Mouse (Mus musculus) lung, postnatal 0 days (tissue): ENCODE results near the gene Ptprn2. TPM values are rescaled to one million over a fixed set of nuclear protein-coding genes. Genes with fewer than 3 reads are reported as not detected.

Source experiments
- ATAC-seq: fragments of 200-750 bp; cut with Nextera tagmentation; 2 replicates; pipeline ENCODE4 v1.8.0; 2017; ENCODE audit warnings: moderate library complexity
- DNase-seq: peaks from one replicate; pipeline ENCODE4 v3.0.0-alpha.2; 2016; ENCODE audit warnings: low spot score
- H3K27ac ChIP-seq: fragments of 300-500 bp; sonication (generic); 2 replicates; pipeline ENCODE4 v1.5.1; 2014; ENCODE audit warnings: antibody characterized with exemption, mild to moderate bottlenecking, low read length, mixed read lengths
- H3K27me3 ChIP-seq: fragments of 300-500 bp; sonication (generic); replicated peaks from 2 replicates; pipeline ENCODE4 v1.6.1; 2014; ENCODE audit warnings: low read length, mixed read lengths; ENCODE audit not compliant: insufficient read depth
- H3K36me3 ChIP-seq: fragments of 300-500 bp; sonication (generic); 2 replicates; pipeline ENCODE4 v1.6.1; 2014; ENCODE audit warnings: low read length, mixed read lengths; ENCODE audit not compliant: insufficient read depth
- H3K4me1 ChIP-seq: fragments of 300-500 bp; sonication (generic); 2 replicates; pipeline ENCODE4 v1.6.1; 2014; ENCODE audit warnings: antibody characterized with exemption, low read depth, low read length, mixed read lengths; ENCODE audit not compliant: insufficient read depth
- H3K4me2 ChIP-seq: fragments of 300-500 bp; sonication (generic); replicated peaks from 2 replicates; pipeline ENCODE4 v1.6.1; 2014; ENCODE audit warnings: low read depth, mild to moderate bottlenecking, low read length, moderate library complexity, mixed read lengths
- H3K4me3 ChIP-seq: fragments of 300-500 bp; sonication (generic); 2 replicates; pipeline ENCODE4 v1.5.1; 2014; ENCODE audit warnings: low read depth, low read length
- H3K9ac ChIP-seq: fragments of 300-500 bp; sonication (generic); replicated peaks from 2 replicates; pipeline ENCODE4 v1.6.1; 2014; ENCODE audit warnings: low read depth, mild to moderate bottlenecking
- H3K9me3 ChIP-seq: fragments of 300-500 bp; sonication (generic); 2 replicates; pipeline ENCODE4 v1.6.1; 2016; ENCODE audit warnings: low read length, mixed read lengths
- CTCF ChIP-seq: IDR thresholded peaks from 2 replicates; pipeline ENCODE4 v1.5.1; 2016; ENCODE audit warnings: antibody characterized with exemption, mild to moderate bottlenecking
- EP300 ChIP-seq: IDR thresholded peaks from 2 replicates; pipeline ENCODE4 v1.6.1; 2016; ENCODE audit warnings: antibody characterized with exemption, mild to moderate bottlenecking, control low read depth
- WGBS: fragments of 180-500 bp; shearing (Covaris S2); extraction: QIAGEN DNeasy Blood & Tissue Kit; methylation state at CpG from one replicate; pipeline ENCODE4 v1.1.7; 2014; 5-methylcytosine and 5-hydroxymethylcytosine counted together
- polyA plus RNA-seq: library from polyadenylated mRNA; unstranded; fragments of >200 nt; fragmentation: Nextera tagmentation; extraction: Ambion mirVana; gene quantifications from 2 replicates; pipeline ENCODE4 v1.2.1, GENCODE M21; 2015

Ptprn2 gene
- polyA plus RNA-seq, 1 experiment from 2014 or later = 0.24 TPM

DNA sequence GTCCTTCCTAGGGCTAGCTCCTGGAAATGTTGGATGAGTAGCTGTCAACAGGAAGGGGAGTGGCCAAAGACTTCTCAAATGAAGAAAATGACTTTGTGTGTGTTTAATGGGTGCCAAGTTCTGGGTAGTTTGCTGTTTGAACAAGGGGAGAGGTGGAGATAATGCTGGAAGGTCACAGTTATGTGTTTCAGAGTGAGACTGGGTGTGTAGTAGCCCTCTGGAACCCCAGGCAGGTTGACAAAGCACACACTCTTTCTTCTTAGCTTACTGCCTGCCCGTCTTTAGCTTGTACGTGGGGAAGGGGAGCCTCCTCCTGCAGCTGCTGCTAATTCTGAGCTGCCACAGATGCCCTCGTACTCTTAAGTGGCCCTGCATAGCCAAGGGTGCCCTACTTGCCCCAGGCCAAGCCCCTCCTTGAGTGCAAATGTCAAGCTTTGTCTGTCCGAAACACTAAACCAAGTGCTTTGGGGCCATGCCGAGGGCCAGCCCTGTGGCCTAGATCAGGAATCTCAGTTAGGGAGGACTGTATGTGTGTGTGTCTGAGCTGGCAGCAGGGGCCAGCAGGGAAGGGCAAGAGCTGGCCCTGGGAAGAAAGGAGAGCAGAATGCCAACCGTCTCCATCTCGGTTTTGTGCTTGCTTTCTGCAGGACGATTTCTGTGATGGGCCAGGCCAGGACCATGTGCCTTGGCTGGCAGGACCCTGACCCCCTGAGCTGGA is 95.5 kb downstream of the Ptprn2 start:
- DNase-seq (peak; percentile 17), ATAC-seq (peak; percentile 28)
- no peak for TF ChIP-seq EP300
- no peak for TF ChIP-seq CTCF
- H3K27ac ChIP-seq = no peak overlapping the region
- H3K4me2 ChIP-seq = no peak overlapping the region
- no peaks in the 10 kb centered on the region for H3K36me3 ChIP-seq
- no peak overlapping the region for H3K4me3 ChIP-seq
- H3K9ac ChIP-seq = no peak overlapping the region
- 55% methylated on average over 8 of the region's 8 CpGs for WGBS
- no peaks in the 10 kb centered on the region for H3K27me3 ChIP-seq
- H3K9me3 ChIP-seq = no peaks in the 10 kb centered on the region
- H3K4me1 ChIP-seq = no peaks in the 10 kb centered on the region

DNA sequence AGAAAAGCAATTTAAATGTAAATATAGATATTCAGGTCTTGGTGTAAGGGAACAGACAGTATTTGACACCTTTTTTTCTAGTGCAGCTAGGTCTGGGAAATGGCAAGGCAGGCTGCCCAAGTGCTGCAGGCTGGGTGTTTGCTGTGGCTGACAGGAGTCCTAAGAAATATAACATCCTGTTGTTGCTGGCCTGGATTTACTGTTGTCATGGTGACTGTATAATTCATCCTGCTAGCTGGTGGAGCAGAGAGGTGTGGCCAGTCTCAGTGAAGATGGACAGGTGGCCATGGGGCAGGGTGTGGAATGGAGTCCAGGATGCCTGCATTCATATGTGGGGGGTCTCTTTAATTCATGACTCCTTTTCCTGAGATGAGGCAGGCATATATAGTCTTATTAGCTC is 96.3 kb downstream of the Ptprn2 start:
- TF ChIP-seq CTCF = no peak
- no peak for TF ChIP-seq EP300
- H3K36me3 ChIP-seq = no peaks in the 10 kb centered on the region
- H3K27ac ChIP-seq = no peak overlapping the region
- H3K27me3 ChIP-seq = no peaks in the 10 kb centered on the region
- H3K4me3 ChIP-seq = no peak overlapping the region
- H3K9me3 ChIP-seq = no peaks in the 10 kb centered on the region
- H3K9ac ChIP-seq = no peak overlapping the region
- H3K4me2 ChIP-seq = no peak overlapping the region
- no peak for ATAC-seq
- peak; percentile 27 for DNase-seq
- no peaks in the 10 kb centered on the region for H3K4me1 ChIP-seq

DNA sequence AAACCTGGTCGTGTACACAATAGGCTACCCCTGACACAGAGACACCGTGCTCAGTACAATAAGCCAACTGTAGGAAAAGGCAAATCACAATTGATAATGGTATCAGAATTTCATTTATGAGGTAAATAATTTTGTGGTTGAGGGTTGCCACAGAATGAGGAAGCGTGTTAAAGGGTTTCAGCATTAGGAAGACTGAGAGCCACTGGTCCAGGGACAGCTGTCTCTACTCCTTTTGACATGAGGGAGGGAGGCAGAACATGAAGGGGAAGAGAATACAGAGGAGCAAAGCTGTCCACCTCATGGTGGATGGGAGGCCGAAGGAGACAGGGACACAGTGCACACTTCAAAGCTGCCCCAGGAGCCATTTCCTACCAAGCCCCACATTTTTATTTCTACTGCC is 97.3 kb downstream of the Ptprn2 start:
- no peak for DNase-seq
- WGBS = 79% methylated on average over 4 of the region's 4 CpGs
- H3K9me3 ChIP-seq = no peaks in the 10 kb centered on the region
- H3K4me1 ChIP-seq = no peaks in the 10 kb centered on the region
- H3K36me3 ChIP-seq = no peaks in the 10 kb centered on the region
- H3K27ac ChIP-seq = no peak overlapping the region
- H3K4me3 ChIP-seq = no peak overlapping the region
- H3K27me3 ChIP-seq = no peaks in the 10 kb centered on the region
- ATAC-seq = no peak
- H3K9ac ChIP-seq = no peak overlapping the region
- no peak for TF ChIP-seq EP300
- no peak for TF ChIP-seq CTCF
- no peak overlapping the region for H3K4me2 ChIP-seq

DNA sequence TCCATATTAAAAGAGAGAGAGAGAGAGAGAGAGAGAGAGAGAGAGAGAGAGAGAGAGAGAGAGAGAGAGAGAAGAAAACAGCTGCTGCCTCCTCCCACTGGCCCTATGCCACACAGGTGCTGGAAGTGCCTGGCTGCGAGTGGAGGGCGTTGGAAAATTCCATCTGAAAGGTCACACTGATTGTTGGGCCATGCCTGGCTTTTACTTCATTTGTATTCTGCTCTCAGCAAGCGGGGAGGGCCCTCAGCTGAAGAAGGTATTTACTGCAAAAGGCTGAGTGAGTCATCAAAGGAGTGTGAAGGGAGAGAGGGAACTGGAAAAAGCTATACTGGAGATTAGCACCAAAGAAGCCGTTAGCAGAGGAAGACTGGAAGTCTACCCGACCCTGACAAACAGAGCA is 99.5 kb downstream of the Ptprn2 start:
- no peaks in the 10 kb centered on the region for H3K9me3 ChIP-seq
- DNase-seq (peak; percentile 92), ATAC-seq (peak; percentile 90)
- H3K9ac ChIP-seq = no peak overlapping the region
- WGBS = 20% methylated on average over 5 of the region's 5 CpGs
- TF ChIP-seq EP300 (peak; percentile 85), CTCF (no peak)
- no peaks in the 10 kb centered on the region for H3K36me3 ChIP-seq
- no peak overlapping the region for H3K27ac ChIP-seq
- H3K4me2 ChIP-seq = no peak overlapping the region
- no peaks in the 10 kb centered on the region for H3K27me3 ChIP-seq
- H3K4me1 ChIP-seq = no peaks in the 10 kb centered on the region
- no peak overlapping the region for H3K4me3 ChIP-seq

DNA sequence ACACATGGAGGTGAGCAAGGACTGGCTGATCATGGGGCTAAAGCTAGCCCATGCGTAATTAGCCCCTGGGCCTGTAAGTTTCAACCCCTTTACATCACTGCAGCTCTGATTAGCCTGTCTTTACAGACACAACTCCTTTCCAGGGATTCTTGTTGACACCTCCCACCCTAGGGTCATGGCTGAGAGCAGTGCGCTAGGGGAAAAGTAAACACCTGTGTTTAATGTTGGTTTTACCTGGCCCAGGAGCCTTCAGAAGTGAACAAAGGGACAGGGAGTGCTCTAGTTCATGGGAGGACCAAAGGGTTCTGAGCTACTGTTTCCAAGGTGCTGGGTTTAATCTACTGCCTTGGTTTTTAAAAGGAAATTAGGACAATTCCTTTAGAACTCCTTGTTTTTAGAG is 100.6 kb downstream of the Ptprn2 start:
- Histone ChIP-seq H3K4me2 (no peak overlapping the region), H3K36me3 (no peaks in the 10 kb centered on the region), H3K27ac (no peak overlapping the region), H3K4me1 (no peaks in the 10 kb centered on the region), H3K9ac (no peak overlapping the region), H3K4me3 (no peak overlapping the region), H3K9me3 (no peaks in the 10 kb centered on the region), H3K27me3 (no peaks in the 10 kb centered on the region)
- WGBS = 48% methylated on average over 2 of the region's 2 CpGs
- DNase-seq = peak; percentile 48
- ATAC-seq = no peak
- no peak for TF ChIP-seq EP300
- no peak for TF ChIP-seq CTCF

DNA sequence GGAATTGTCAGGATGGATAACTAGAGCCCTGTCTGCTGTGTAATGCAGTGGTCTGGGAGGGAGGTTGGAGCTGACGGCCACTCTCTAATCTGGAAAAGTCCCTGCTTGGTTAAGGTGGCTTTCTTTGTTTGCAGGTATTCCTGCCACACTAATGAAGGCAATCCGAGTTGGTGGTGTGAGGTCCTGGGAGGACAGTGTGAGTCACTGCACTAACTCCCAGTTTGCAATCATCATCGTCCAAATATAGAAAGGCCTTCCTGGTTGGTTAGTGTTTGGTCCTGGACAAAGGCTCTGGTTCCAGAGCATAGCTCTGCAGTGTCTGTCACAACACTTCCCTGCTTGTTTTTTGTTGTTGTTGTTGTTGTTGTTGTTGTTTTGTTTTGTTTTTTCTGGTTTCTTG is 102.0 kb downstream of the Ptprn2 start:
- no peak for DNase-seq
- H3K4me3 ChIP-seq = no peak overlapping the region
- H3K9ac ChIP-seq = no peak overlapping the region
- WGBS = 65% methylated on average over 3 of the region's 3 CpGs
- H3K4me2 ChIP-seq = no peak overlapping the region
- no peaks in the 10 kb centered on the region for H3K4me1 ChIP-seq
- H3K9me3 ChIP-seq = no peaks in the 10 kb centered on the region
- no peaks in the 10 kb centered on the region for H3K36me3 ChIP-seq
- TF ChIP-seq CTCF = no peak
- no peak for TF ChIP-seq EP300
- H3K27ac ChIP-seq = no peak overlapping the region
- no peaks in the 10 kb centered on the region for H3K27me3 ChIP-seq
- no peak for ATAC-seq

DNA sequence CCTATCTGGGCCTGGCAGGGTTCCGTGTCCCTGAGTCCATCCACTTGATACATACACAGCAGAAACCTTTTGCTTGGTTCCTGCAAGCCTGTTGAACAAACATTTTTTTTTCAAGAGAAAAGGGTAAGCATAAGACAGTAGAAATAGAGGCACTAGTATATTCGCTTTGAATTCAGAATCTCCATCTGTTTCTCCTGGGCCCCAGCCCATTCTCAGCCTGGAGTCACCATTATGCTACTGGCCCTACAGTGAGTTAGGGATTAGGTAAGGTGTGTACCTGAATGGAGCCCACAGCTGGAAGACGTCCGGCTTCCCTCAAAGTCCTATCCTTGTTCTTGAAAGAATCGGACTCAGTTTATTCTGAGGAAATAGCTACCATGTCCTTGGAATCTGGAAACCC is 104.6 kb downstream of the Ptprn2 start:
- H3K36me3 ChIP-seq = no peaks in the 10 kb centered on the region
- TF ChIP-seq CTCF (no peak), EP300 (no peak)

More for the DNA sequence above, 104.6 kb downstream of the Ptprn2 start:
- Histone ChIP-seq H3K4me3 (no peak overlapping the region), H3K9ac (no peak overlapping the region), H3K4me2 (no peak overlapping the region), H3K27ac (no peak overlapping the region), H3K27me3 (no peaks in the 10 kb centered on the region), H3K4me1 (no peaks in the 10 kb centered on the region), H3K9me3 (no peaks in the 10 kb centered on the region)
- ATAC-seq = no peak
- 88% methylated on average over 5 of the region's 5 CpGs for WGBS
- no peak for DNase-seq
